Mouse (Mus musculus): ENCODE data around the gene Chrm1. TPM values are rescaled to one million over a fixed set of nuclear protein-coding genes. Genes with fewer than 3 reads are reported as not detected.

The Chrm1 gene
- polyA plus RNA-seq, 1 experiment from 2014 or later: 0.11 TPM

- Histone ChIP-seq H3K36me3 (ENCODE audit: insufficient read depth, low read length) (no peaks in the 10 kb centered on the region), H3K27me3 (ENCODE audit: insufficient read depth, low read length) (no peaks in the 10 kb centered on the region), H3K4me3 (ENCODE audit: low read length) (no peak overlapping the region), H3K9ac (replicated peaks; ENCODE audit: low read length) (peak overlapping the region; percentile 32; the same call in 1 of the 2 replicates), H3K4me2 (replicated peaks; ENCODE audit: low read depth, low read length) (peak overlapping the region; percentile 32; the same call in 1 of the 2 replicates), H3K27ac (ENCODE audit: low read length) (peak overlapping the region; percentile 34; the same call in 1 of the 2 replicates), H3K9me3 (ENCODE audit: low read length) (no peaks in the 10 kb centered on the region), H3K4me1 (ENCODE audit: insufficient read depth, low read length) (0 out of 2 replicates have a peak, but pooled peaks cover 2% of the 10 kb centered on the region)
- 31% methylated on average over 18 of the region's 18 CpGs for WGBS
- peak; percentile 39; the same call in 1 of the 2 replicates for ATAC-seq (ENCODE audit: low FRiP score, low TSS enrichment)
Observed at GRCm38 (mm10) chr19:8679031-8679779, 15.6 kb downstream of the Chrm1 start.

- Histone ChIP-seq H3K4me1 (ENCODE audit: insufficient read depth, low read length) (0 out of 2 replicates have a peak, but pooled peaks cover 2% of the 10 kb centered on the region), H3K36me3 (ENCODE audit: insufficient read depth, low read length) (no peaks in the 10 kb centered on the region), H3K27ac (ENCODE audit: low read length) (no peak overlapping the region), H3K27me3 (ENCODE audit: insufficient read depth, low read length) (no peaks in the 10 kb centered on the region), H3K9ac (replicated peaks; ENCODE audit: low read length) (no peak overlapping the region), H3K4me3 (ENCODE audit: low read length) (no peak overlapping the region), H3K9me3 (ENCODE audit: low read length) (no peaks in the 10 kb centered on the region), H3K4me2 (replicated peaks; ENCODE audit: low read depth, low read length) (no peak overlapping the region)
- 90% methylated on average over 4 of the region's 4 CpGs for WGBS
- ATAC-seq (ENCODE audit: low FRiP score, low TSS enrichment): no peak
Observed at GRCm38 (mm10) chr19:8681633-8682362, 18.2 kb downstream of the Chrm1 start.

- 3% methylated on average over 3 of the region's 3 CpGs for WGBS
- ATAC-seq (ENCODE audit: low FRiP score, low TSS enrichment): peak; percentile 71
- Histone ChIP-seq H3K9ac (replicated peaks; ENCODE audit: low read length) (no peak overlapping the region), H3K4me3 (ENCODE audit: low read length) (no peak overlapping the region), H3K27ac (ENCODE audit: low read length) (no peak overlapping the region), H3K4me1 (ENCODE audit: insufficient read depth, low read length) (0 out of 2 replicates have a peak, but pooled peaks cover 2% of the 10 kb centered on the region), H3K36me3 (ENCODE audit: insufficient read depth, low read length) (no peaks in the 10 kb centered on the region), H3K27me3 (ENCODE audit: insufficient read depth, low read length) (no peaks in the 10 kb centered on the region), H3K9me3 (ENCODE audit: low read length) (no peaks in the 10 kb centered on the region), H3K4me2 (replicated peaks; ENCODE audit: low read depth, low read length) (no peak overlapping the region)
Observed at GRCm38 (mm10) chr19:8682996-8683395, 19.4 kb downstream of the Chrm1 start.

- no peaks in the 10 kb centered on the region for H3K36me3 ChIP-seq (ENCODE audit: insufficient read depth, low read length)
- no peaks in the 10 kb centered on the region for H3K27me3 ChIP-seq (ENCODE audit: insufficient read depth, low read length)
- H3K9me3 ChIP-seq (ENCODE audit: low read length): no peaks in the 10 kb centered on the region
- H3K27ac ChIP-seq (ENCODE audit: low read length): no peak overlapping the region
- H3K4me1 ChIP-seq (ENCODE audit: insufficient read depth, low read length): 0 out of 2 replicates have a peak, but pooled peaks cover 2% of the 10 kb centered on the region
- H3K9ac ChIP-seq (replicated peaks; ENCODE audit: low read length): no peak overlapping the region
- 73% methylated on average over 2 of the region's 2 CpGs for WGBS
- no peak overlapping the region for H3K4me3 ChIP-seq (ENCODE audit: low read length)
- no peak overlapping the region for H3K4me2 ChIP-seq (replicated peaks; ENCODE audit: low read depth, low read length)
- no peak for ATAC-seq (ENCODE audit: low FRiP score, low TSS enrichment)
Observed at GRCm38 (mm10) chr19:8683627-8684026, 20.0 kb downstream of the Chrm1 start.

- no peak for ATAC-seq (ENCODE audit: low FRiP score, low TSS enrichment)
- H3K4me3 ChIP-seq (ENCODE audit: low read length): no peak overlapping the region
- no peak overlapping the region for H3K9ac ChIP-seq (replicated peaks; ENCODE audit: low read length)
- no peaks in the 10 kb centered on the region for H3K4me1 ChIP-seq (ENCODE audit: insufficient read depth, low read length)
- H3K9me3 ChIP-seq (ENCODE audit: low read length): no peaks in the 10 kb centered on the region
- H3K27ac ChIP-seq (ENCODE audit: low read length): no peak overlapping the region
- H3K27me3 ChIP-seq (ENCODE audit: insufficient read depth, low read length): no peaks in the 10 kb centered on the region
- 60% methylated on average over 9 of the region's 9 CpGs for WGBS
- H3K4me2 ChIP-seq (replicated peaks; ENCODE audit: low read depth, low read length): no peak overlapping the region
- no peaks in the 10 kb centered on the region for H3K36me3 ChIP-seq (ENCODE audit: insufficient read depth, low read length)
Observed at GRCm38 (mm10) chr19:8691871-8692539, 28.4 kb downstream of the Chrm1 start.

GRCm38 (mm10) chr19:8692740-8693139, 29.2 kb downstream of the Chrm1 start:
- H3K4me3 ChIP-seq (ENCODE audit: low read length): no peak overlapping the region
- H3K36me3 ChIP-seq (ENCODE audit: insufficient read depth, low read length): no peaks in the 10 kb centered on the region
- no peaks in the 10 kb centered on the region for H3K4me1 ChIP-seq (ENCODE audit: insufficient read depth, low read length)
- H3K4me2 ChIP-seq (replicated peaks; ENCODE audit: low read depth, low read length): no peak overlapping the region
- H3K9ac ChIP-seq (replicated peaks; ENCODE audit: low read length): no peak overlapping the region
- no peaks in the 10 kb centered on the region for H3K9me3 ChIP-seq (ENCODE audit: low read length)
- no peak overlapping the region for H3K27ac ChIP-seq (ENCODE audit: low read length)
- H3K27me3 ChIP-seq (ENCODE audit: insufficient read depth, low read length): no peaks in the 10 kb centered on the region
- ATAC-seq (ENCODE audit: low FRiP score, low TSS enrichment): no peak
- 79% methylated on average over 5 of the region's 5 CpGs for WGBS

GRCm38 (mm10) chr19:8695330-8695729, 31.7 kb downstream of the Chrm1 start:
- H3K36me3 ChIP-seq (ENCODE audit: insufficient read depth, low read length): no peaks in the 10 kb centered on the region
- ATAC-seq (ENCODE audit: low FRiP score, low TSS enrichment): peak; percentile 73; the same call in 1 of the 2 replicates
- no peaks in the 10 kb centered on the region for H3K27me3 ChIP-seq (ENCODE audit: insufficient read depth, low read length)
- WGBS: 58% methylated on average over 6 of the region's 6 CpGs
- H3K27ac ChIP-seq (ENCODE audit: low read length): no peak overlapping the region
- no peaks in the 10 kb centered on the region for H3K9me3 ChIP-seq (ENCODE audit: low read length)
- no peak overlapping the region for H3K4me3 ChIP-seq (ENCODE audit: low read length)
- no peak overlapping the region for H3K4me2 ChIP-seq (replicated peaks; ENCODE audit: low read depth, low read length)
- H3K9ac ChIP-seq (replicated peaks; ENCODE audit: low read length): 0 out of 2 replicates have a peak overlapping the region, but pooled peaks have one; percentile 6
- H3K4me1 ChIP-seq (ENCODE audit: insufficient read depth, low read length): no peaks in the 10 kb centered on the region

- 82% methylated on average over 9 of the region's 9 CpGs for WGBS
- H3K4me1 ChIP-seq (ENCODE audit: insufficient read depth, low read length): peaks cover 7% of the 10 kb centered on the region
- H3K4me3 ChIP-seq (ENCODE audit: low read length): no peak overlapping the region
- H3K27me3 ChIP-seq (ENCODE audit: insufficient read depth, low read length): no peaks in the 10 kb centered on the region
- no peaks in the 10 kb centered on the region for H3K36me3 ChIP-seq (ENCODE audit: insufficient read depth, low read length)
- H3K27ac ChIP-seq (ENCODE audit: low read length): no peak overlapping the region
- no peak overlapping the region for H3K4me2 ChIP-seq (replicated peaks; ENCODE audit: low read depth, low read length)
- H3K9me3 ChIP-seq (ENCODE audit: low read length): no peaks in the 10 kb centered on the region
- ATAC-seq (ENCODE audit: low FRiP score, low TSS enrichment): no peak
- H3K9ac ChIP-seq (replicated peaks; ENCODE audit: low read length): no peak overlapping the region
Observed at GRCm38 (mm10) chr19:8699652-8700051, 36.1 kb downstream of the Chrm1 start.

GRCm38 (mm10) chr19:8702458-8702857, 38.9 kb downstream of the Chrm1 start:
- Histone ChIP-seq H3K36me3 (ENCODE audit: insufficient read depth, low read length) (peaks cover 8% of the 10 kb centered on the region), H3K4me1 (ENCODE audit: insufficient read depth, low read length) (peaks cover 7% of the 10 kb centered on the region), H3K4me2 (replicated peaks; ENCODE audit: low read depth, low read length) (no peak overlapping the region), H3K9ac (replicated peaks; ENCODE audit: low read length) (no peak overlapping the region), H3K27me3 (ENCODE audit: insufficient read depth, low read length) (no peaks in the 10 kb centered on the region), H3K4me3 (ENCODE audit: low read length) (no peak overlapping the region), H3K27ac (ENCODE audit: low read length) (peak overlapping the region; percentile 43; the same call in 1 of the 2 replicates), H3K9me3 (ENCODE audit: low read length) (no peaks in the 10 kb centered on the region)
- 57% methylated on average over 3 of the region's 3 CpGs for WGBS
- no peak for ATAC-seq (ENCODE audit: low FRiP score, low TSS enrichment)

All from kidney, embryonic 16.5 days (tissue).